Mouse (Mus musculus) erythroblast, embryonic 14.5 days (primary cell): Measurements from ENCODE around the gene Hoxd10.

Experiments used
- GATA1 ChIP-seq: IDR thresholded peaks from 2 replicates; pipeline ENCODE4 v1.6.1; 2012; ENCODE audit warnings: low read length, inconsistent platforms, mixed read lengths
- TAL1 ChIP-seq: IDR thresholded peaks from 3 replicates; pipeline ENCODE4 v1.6.1; 2012; ENCODE audit warnings: low read length, inconsistent platforms, mixed read lengths

DNA sequence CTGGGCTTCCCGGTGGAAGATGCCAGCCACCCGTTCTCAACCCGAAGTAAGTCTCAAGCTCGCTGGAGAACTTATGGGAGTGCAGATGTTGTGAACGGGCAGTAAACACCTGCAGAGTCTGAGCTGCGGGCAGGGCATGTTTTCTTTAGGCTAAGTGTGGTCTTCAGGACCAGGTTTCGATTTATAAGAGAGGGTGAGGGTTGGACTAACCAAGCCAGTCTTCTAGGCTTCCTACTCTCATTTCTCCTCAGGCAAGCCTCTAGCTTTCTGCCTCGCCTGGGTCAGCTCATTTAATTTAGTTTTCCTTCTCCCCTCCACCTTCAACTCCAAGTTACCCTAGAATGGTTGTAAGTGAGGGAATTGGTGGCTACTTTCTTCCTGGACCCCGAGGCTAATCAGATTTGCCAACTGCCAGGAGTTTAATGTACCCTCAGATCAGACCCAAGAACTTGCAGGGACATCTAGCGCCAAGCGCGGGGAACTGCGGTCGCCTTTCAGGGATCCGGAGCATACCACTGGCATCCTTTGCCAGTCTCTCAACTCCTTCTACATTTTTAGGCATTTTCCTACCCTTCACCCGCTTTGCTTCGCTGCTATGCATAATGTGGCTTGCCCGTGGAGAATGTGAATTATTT, 28.3 kb upstream of the Hoxd10 start:
- TF ChIP-seq TAL1 (no peak), GATA1 (no peak)
